Mouse (Mus musculus): ENCODE data around the gene Sh3gl3.

- no peak for TF ChIP-seq CTCF (IDR thresholded peaks at IDR 0.05; ENCODE audit: extremely low read depth, insufficient read depth, insufficient read length, insufficient replicate concordance)
- no peak for TF ChIP-seq POLR2A (IDR thresholded peaks at IDR 0.05; ENCODE audit: low read depth, low read length)
These were observed at the start of gene Sh3gl3 for GRCm38 (mm10) chr7:82173540-82173939.

All from spleen, adult 2 months (tissue).